Mouse (Mus musculus): ENCODE results near the gene Rbm12. TPM values are rescaled to one million over a fixed set of nuclear protein-coding genes. Genes with fewer than 3 reads are reported as not detected.

Rbm12 gene
- polyA plus RNA-seq, 1 experiment from 2014 or later = 25.8 TPM

DNA sequence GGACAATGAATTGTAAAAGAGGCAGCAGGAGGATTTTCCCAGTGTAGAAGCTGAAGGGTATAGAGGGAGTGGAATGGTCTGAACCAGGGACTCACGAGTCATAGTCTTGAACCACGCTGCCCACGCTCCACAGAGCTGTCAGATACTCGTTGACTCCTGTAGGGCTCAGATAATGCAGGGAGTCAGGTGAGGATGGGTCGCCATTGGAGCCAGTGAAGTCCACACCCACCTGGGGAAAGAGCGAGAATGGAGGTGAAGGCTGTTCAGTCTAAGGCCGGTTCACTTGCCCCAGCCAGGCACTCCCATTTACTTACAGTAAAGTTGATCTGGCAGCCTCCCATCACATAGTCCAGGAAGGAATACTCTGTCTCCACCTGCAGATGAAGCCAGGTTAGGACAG is 34.3 kb downstream of the Rbm12 start:
- no peak overlapping the region for H3K27ac ChIP-seq
- 88% methylated on average over 7 of the region's 7 CpGs for WGBS
- H3K4me2 ChIP-seq (replicated peaks) = no peak overlapping the region
- H3K9ac ChIP-seq = no peak overlapping the region
- peaks cover 8% of the 10 kb centered on the region; the same call in 1 of the 2 replicates for H3K4me1 ChIP-seq (replicated peaks)
- peaks cover 49% of the 10 kb centered on the region for H3K36me3 ChIP-seq
- H3K4me3 ChIP-seq (replicated peaks) = no peak overlapping the region
- no peak for ATAC-seq
- no peaks in the 10 kb centered on the region for H3K27me3 ChIP-seq (replicated peaks)
- no peaks in the 10 kb centered on the region for H3K9me3 ChIP-seq

- H3K27ac ChIP-seq = no peak overlapping the region
- H3K27me3 ChIP-seq (replicated peaks) = no peaks in the 10 kb centered on the region
- H3K4me3 ChIP-seq (replicated peaks) = no peak overlapping the region
- H3K4me2 ChIP-seq (replicated peaks) = no peak overlapping the region
- no peak for ATAC-seq
- H3K9ac ChIP-seq = no peak overlapping the region
- H3K4me1 ChIP-seq (replicated peaks) = no peaks in the 10 kb centered on the region; the same call in 1 of the 2 replicates
- H3K9me3 ChIP-seq = no peaks in the 10 kb centered on the region
- peaks cover 67% of the 10 kb centered on the region for H3K36me3 ChIP-seq
- WGBS = 87% methylated on average over 15 of the region's 15 CpGs
Measured at GRCm38 (mm10) chr2:156073725-156074124, 38.1 kb downstream of the Rbm12 start.

- Histone ChIP-seq H3K4me2 (replicated peaks) (no peak overlapping the region), H3K27ac (no peak overlapping the region), H3K9me3 (no peaks in the 10 kb centered on the region), H3K4me1 (replicated peaks) (peaks cover 4% of the 10 kb centered on the region), H3K36me3 (peaks cover 42% of the 10 kb centered on the region), H3K9ac (no peak overlapping the region), H3K4me3 (replicated peaks) (no peak overlapping the region), H3K27me3 (replicated peaks) (no peaks in the 10 kb centered on the region)
- no peak for ATAC-seq
- WGBS = 96% methylated on average over 10 of the region's 10 CpGs
Measured at GRCm38 (mm10) chr2:156071236-156071635, 40.5 kb downstream of the Rbm12 start.

GRCm38 (mm10) chr2:156067916-156068315 is 43.9 kb downstream of the Rbm12 start:
- H3K4me1 ChIP-seq (replicated peaks) = peaks cover 10% of the 10 kb centered on the region
- H3K36me3 ChIP-seq = peaks cover 22% of the 10 kb centered on the region
- no peak overlapping the region for H3K4me2 ChIP-seq (replicated peaks)
- 90% methylated on average over 10 of the region's 10 CpGs for WGBS
- ATAC-seq = no peak
- H3K27me3 ChIP-seq (replicated peaks) = no peaks in the 10 kb centered on the region
- H3K27ac ChIP-seq = no peak overlapping the region
- no peak overlapping the region for H3K4me3 ChIP-seq (replicated peaks)
- H3K9me3 ChIP-seq = no peaks in the 10 kb centered on the region
- no peak overlapping the region for H3K9ac ChIP-seq

DNA sequence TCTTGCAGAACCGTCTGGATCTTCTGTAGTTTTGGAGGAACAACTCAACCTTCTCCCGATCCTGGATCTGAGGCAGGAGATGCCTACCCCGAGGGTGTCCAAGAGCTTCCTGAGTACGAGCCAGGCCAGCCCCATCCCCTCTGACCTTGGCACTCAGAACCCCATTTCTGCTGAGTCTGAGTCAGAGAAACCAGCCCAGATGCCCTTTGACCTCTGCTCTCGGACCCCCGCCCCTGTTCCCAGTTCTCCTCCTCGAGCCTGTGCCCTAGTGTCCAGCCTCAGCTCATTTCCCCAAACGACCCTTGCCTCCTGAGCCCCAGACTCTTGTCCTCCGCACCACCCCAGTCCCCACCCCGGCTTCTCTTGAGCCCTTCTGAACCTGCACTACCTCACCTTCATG is 45.7 kb downstream of the Rbm12 start:
- peaks cover 10% of the 10 kb centered on the region for H3K4me1 ChIP-seq (replicated peaks)

GRCm38 (mm10) chr2:156065099-156066041 is 46.4 kb downstream of the Rbm12 start, which contains the start of gene Spag4:
TSS of gene Spag4 (plus strand) at chr2:156065175.
- Histone ChIP-seq H3K27me3 (replicated peaks) (no peaks in the 10 kb centered on the region), H3K36me3 (peaks cover 9% of the 10 kb centered on the region), H3K27ac (peak within 1 kb of the TSS; percentile 78), H3K4me1 (replicated peaks) (peaks cover 10% of the 10 kb centered on the region), H3K4me2 (replicated peaks) (peak within 1 kb of the TSS; percentile 96), H3K9ac (peak within 1 kb of the TSS; percentile 74), H3K9me3 (no peaks in the 10 kb centered on the region), H3K4me3 (replicated peaks) (peak within 1 kb of the TSS; percentile 72)
- WGBS = under 1% methylated on average over 73 of the region's 81 CpGs
- peak; percentile 92 for ATAC-seq

More for the DNA sequence above, 45.7 kb downstream of the Rbm12 start:
- peaks cover 14% of the 10 kb centered on the region for H3K36me3 ChIP-seq
- H3K27me3 ChIP-seq (replicated peaks) = no peaks in the 10 kb centered on the region
- H3K4me3 ChIP-seq (replicated peaks) = peak overlapping the region; percentile 72
- 30% methylated on average over 10 of the region's 10 CpGs for WGBS
- no peak; the same call in 1 of the 2 replicates for ATAC-seq
- peak overlapping the region; percentile 96 for H3K4me2 ChIP-seq (replicated peaks)
- peak overlapping the region; percentile 74 for H3K9ac ChIP-seq
- H3K27ac ChIP-seq = no peak overlapping the region
- no peaks in the 10 kb centered on the region for H3K9me3 ChIP-seq

DNA sequence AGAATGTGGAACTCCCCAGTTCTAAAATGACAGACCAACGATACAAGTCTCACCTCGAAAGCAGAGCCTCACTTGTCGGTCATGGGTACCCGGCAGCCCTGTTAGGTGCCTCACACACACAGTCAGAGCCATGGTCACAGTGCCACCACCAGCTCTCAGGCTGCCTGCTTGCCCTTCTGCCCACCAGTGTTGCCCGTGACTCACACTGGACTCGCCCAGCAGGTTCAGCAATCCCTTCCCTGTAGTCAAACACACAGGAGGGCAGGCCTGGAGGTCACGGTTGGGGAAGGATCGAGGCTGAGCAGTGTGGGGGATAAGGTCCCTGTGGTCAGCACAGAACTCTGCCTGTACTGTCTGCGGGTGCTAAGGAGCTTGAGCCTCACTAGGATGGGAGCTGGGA is 59.0 kb downstream of the Rbm12 start, which contains the start of gene Fer1l4:
Gene Fer1l4, minus strand, starts transcription at position 132 of the 400 bp plus-strand sequence.
- ATAC-seq = no peak
- Histone ChIP-seq H3K27me3 (replicated peaks) (no peaks in the 10 kb centered on the region), H3K4me3 (replicated peaks) (no peak within 1 kb of the TSS), H3K4me2 (replicated peaks) (no peak within 1 kb of the TSS), H3K9ac (no peak within 1 kb of the TSS), H3K36me3 (no peaks in the 10 kb centered on the region), H3K4me1 (replicated peaks) (no peaks in the 10 kb centered on the region), H3K27ac (no peak within 1 kb of the TSS), H3K9me3 (no peaks in the 10 kb centered on the region)
- WGBS = 68% methylated on average over 9 of the region's 9 CpGs

- 7% methylated on average over 19 of the region's 19 CpGs for WGBS
Measured at GRCm38 (mm10) chr2:156047929-156048328, 63.8 kb downstream of the Rbm12 start.

DNA sequence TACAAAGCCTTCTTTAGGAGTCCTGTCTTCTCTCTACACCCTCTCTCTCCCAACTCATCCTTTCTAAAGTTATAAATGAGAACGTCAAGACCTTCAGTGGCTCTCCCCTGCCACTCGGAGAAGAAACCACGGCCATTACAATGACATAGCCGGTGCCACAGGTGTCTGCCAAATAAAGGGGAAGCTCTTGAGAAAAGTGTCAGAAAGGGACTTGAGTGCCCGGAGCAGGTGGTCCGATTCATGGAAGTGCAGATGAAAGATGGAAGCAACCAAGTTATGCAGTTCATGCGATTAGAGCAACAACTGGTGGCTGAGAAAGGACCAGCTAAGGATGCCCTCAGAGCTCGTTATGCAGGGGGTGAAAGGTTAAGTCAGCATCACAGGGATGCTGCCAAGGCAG is 68.9 kb downstream of the Rbm12 start:
- H3K9me3 ChIP-seq = no peaks in the 10 kb centered on the region
- no peaks in the 10 kb centered on the region for H3K36me3 ChIP-seq
- ATAC-seq = no peak
- WGBS = 85% methylated on average over 8 of the region's 8 CpGs
- H3K9ac ChIP-seq = no peak overlapping the region
- H3K4me1 ChIP-seq (replicated peaks) = no peaks in the 10 kb centered on the region
- no peak overlapping the region for H3K4me3 ChIP-seq (replicated peaks)
- no peak overlapping the region for H3K4me2 ChIP-seq (replicated peaks)
- 0 out of 2 replicates have a peak, but pooled peaks cover 4% of the 10 kb centered on the region for H3K27me3 ChIP-seq (replicated peaks)
- no peak overlapping the region for H3K27ac ChIP-seq

More at GRCm38 (mm10) chr2:156047929-156048328, 63.8 kb downstream of the Rbm12 start:
- no peak overlapping the region for H3K27ac ChIP-seq
- H3K4me2 ChIP-seq (replicated peaks) = peak overlapping the region; percentile 50
- no peaks in the 10 kb centered on the region for H3K9me3 ChIP-seq
- H3K4me1 ChIP-seq (replicated peaks) = no peaks in the 10 kb centered on the region
- H3K9ac ChIP-seq = no peak overlapping the region
- H3K36me3 ChIP-seq = no peaks in the 10 kb centered on the region
- H3K4me3 ChIP-seq (replicated peaks) = peak overlapping the region; percentile 10; the same call in 1 of the 2 replicates
- H3K27me3 ChIP-seq (replicated peaks) = 0 out of 2 replicates have a peak, but pooled peaks cover 4% of the 10 kb centered on the region
- peak; percentile 61 for ATAC-seq

Other genes with a start within 250 kb of the Rbm12 start
- 83.7 and 88.7 TPM in 2 replicates for gene Uqcc1, start 181.7 kb downstream of the Rbm12 start, polyA plus RNA-seq (2015; fragmentation: Nextera tagmentation; extraction: Ambion mirVana)
- not detected in 2 replicates for gene Gm15557, start 171.2 kb downstream of the Rbm12 start, polyA plus RNA-seq (2015; fragmentation: Nextera tagmentation; extraction: Ambion mirVana)
- 1.2 TPM in 2 replicates for gene Gdf5, start 166.6 kb downstream of the Rbm12 start, polyA plus RNA-seq (2015; fragmentation: Nextera tagmentation; extraction: Ambion mirVana)
- gene Cep250, start 155.5 kb downstream of the Rbm12 start, polyA plus RNA-seq (2015; fragmentation: Nextera tagmentation; extraction: Ambion mirVana) = 17.0 and 18.1 TPM in 2 replicates
- gene 6430550D23Rik, start 104.0 kb downstream of the Rbm12 start, polyA plus RNA-seq (2015; fragmentation: Nextera tagmentation; extraction: Ambion mirVana) = 0.99 and 1.2 TPM in 2 replicates
- 209 and 252 TPM in 2 replicates for gene Ergic3, start 103.9 kb downstream of the Rbm12 start, polyA plus RNA-seq (2015; fragmentation: Nextera tagmentation; extraction: Ambion mirVana)
- gene Fer1l4, start 59.0 kb downstream of the Rbm12 start, polyA plus RNA-seq (2015; fragmentation: Nextera tagmentation; extraction: Ambion mirVana) = 0.03 and 0.08 TPM in 2 replicates
- 2.8 and 2.9 TPM in 2 replicates for gene Spag4, start 46.8 kb downstream of the Rbm12 start, polyA plus RNA-seq (2015; fragmentation: Nextera tagmentation; extraction: Ambion mirVana)
- gene Cpne1, start within 50 bp of the Rbm12 start, polyA plus RNA-seq (2015; fragmentation: Nextera tagmentation; extraction: Ambion mirVana) = 48.0 and 48.9 TPM in 2 replicates
- 11.8 and 15.7 TPM in 2 replicates for gene Gm28036, start 15.1 kb upstream of the Rbm12 start, polyA plus RNA-seq (2015; fragmentation: Nextera tagmentation; extraction: Ambion mirVana)
- gene Romo1, start 32.1 kb upstream of the Rbm12 start, polyA plus RNA-seq (2015; fragmentation: Nextera tagmentation; extraction: Ambion mirVana) = 363 and 370 TPM in 2 replicates
- gene Nfs1, start 32.2 kb upstream of the Rbm12 start, polyA plus RNA-seq (2015; fragmentation: Nextera tagmentation; extraction: Ambion mirVana) = 62.3 and 63.0 TPM in 2 replicates
- gene Rbm39, start 68.3 kb upstream of the Rbm12 start, polyA plus RNA-seq (2015; fragmentation: Nextera tagmentation; extraction: Ambion mirVana) = 486 and 571 TPM in 2 replicates
- gene Phf20, start 84.5 kb upstream of the Rbm12 start, polyA plus RNA-seq (2015; fragmentation: Nextera tagmentation; extraction: Ambion mirVana) = 56.8 and 72.4 TPM in 2 replicates
- 4.4 and 5.0 TPM in 2 replicates for gene Cnbd2, start 200.3 kb upstream of the Rbm12 start, polyA plus RNA-seq (2015; fragmentation: Nextera tagmentation; extraction: Ambion mirVana)
- 62.8 and 75.2 TPM in 2 replicates for gene Scand1, start 200.7 kb upstream of the Rbm12 start, polyA plus RNA-seq (2015; fragmentation: Nextera tagmentation; extraction: Ambion mirVana)

Measured in intestine, embryonic 15.5 days (tissue).